Mouse (Mus musculus) frontal cortex, adult (tissue): ENCODE measurements around the gene Oit3.
A peak's percentile ranks its signal among the peaks of the same experiment; 100 is the strongest.
"Not testable (repeated sequence)": the region's sequence is repeated elsewhere in the genome, so short reads cannot be mapped to it uniquely, and the experiment has no call there.

Experiments
- ATAC-seq: cut with Nextera tagmentation; 2 replicates; pipeline ENCODE4 v1.9.2; 2017; ENCODE audit warnings: mild to moderate bottlenecking, moderate library complexity, mixed read lengths; ENCODE audit not compliant: low TSS enrichment

Oit3 gene

DNA sequence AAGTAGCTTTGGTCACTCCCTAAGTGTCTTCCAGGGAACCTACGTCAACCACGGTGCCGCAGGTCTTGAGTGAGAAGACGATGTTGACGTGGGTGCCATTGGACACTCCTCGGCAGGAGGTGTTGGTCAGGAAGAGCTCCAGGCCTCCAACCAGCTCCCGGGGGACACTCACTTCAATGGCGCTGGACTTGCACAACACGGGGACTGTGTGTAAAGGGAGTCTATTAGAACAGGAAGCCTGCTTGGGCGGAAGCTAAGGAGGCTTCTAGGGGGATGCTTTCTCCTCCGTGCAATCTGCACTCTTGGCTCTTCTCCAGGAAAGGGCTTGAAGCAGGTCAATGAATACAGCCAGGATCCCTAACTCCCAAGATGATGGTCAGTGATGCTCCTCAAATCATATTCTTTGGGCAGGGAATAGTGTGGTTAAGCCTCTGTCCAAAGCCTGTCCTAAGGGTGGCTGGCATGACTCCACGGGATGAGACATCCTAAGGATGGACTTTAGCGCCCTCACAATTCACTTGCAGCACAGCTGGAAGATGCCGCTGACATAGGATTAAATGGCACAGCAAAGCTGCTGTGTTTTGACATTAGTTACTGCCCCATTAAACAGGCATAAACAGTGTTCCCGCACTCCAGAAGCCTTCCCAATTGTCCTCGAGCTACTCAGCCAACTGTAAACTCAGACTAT, 12.0 kb downstream of the Oit3 start:
- ATAC-seq: no peak

DNA sequence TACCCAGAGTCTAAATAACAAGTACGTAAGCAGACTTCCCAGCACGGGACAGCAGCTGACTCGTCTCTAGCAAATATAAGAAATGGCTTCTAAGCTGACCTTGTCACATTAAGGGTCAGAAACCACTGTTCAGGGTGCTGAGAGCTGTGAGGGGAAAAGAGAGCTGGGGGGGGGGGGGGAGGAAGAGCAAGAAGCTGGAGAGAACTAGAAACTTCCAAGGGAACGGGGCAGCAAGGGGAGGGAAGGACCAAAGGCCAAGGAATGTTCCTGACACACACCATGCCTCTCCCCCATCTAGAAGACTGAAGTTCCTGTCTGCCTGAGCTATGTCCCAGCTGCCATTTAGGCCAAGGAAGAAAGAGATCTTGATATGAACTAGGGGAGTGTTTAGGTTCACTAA, 15.2 kb downstream of the Oit3 start:
- ATAC-seq: no peak

DNA sequence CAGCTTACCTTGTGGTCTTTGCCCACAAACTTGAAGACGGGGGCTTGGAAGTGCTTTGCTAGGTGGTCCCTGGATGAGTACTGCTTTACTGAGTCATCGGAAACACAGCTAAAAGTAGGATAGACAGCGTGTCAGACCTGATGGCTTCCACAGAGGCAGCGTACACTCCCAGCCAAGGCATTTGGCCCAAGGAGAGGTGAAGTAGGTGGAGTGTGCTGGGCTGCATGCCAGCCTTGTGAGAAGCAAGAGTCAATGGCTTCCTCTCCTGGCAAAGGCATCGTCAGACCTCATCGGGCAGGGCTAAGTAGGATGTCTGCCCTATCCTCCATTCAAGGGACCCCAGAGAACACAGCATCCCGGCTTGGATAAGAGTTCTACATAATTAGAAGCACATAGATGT, 16.2 kb downstream of the Oit3 start:
- no peak for ATAC-seq

DNA sequence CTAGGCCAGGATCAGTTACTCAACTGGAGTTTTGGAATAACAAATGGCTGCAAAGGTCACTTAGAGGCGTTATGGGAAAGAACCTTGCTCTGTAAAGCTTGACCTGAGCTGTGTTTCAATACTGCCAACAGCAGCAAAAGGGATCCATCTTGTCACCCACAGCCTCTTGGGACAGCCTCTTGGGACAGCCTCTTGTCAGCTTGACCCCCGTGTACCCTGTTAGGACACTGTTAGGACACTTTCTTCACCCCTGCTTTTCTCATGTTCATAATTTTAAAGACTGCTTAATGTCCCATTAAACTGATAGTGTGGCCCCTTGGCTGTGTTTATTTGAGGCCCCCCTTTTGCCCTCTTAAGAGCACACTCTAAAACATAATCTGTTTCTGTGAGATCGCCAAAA, 17.1 kb downstream of the Oit3 start:
- no peak for ATAC-seq

DNA sequence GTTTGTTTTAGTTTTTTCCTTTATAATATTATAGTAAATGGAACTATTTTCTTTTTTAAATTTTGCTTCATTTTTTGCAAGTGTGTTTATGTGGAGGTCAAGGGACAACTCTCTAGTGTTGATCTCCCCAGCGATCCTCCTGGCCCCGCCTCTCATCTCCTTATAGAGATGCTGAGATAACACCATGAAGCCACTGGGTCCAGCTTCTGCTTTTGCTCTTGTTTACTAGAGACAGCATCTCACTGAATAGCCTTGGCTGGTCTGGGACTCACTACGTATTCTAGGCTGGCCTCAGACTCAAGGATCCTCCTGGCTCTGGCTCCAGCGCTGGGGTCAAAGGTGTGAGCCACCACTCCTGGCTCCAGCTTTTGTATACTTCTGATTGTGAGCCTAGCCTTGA, 22.1 kb downstream of the Oit3 start:
- ATAC-seq: no peak

DNA sequence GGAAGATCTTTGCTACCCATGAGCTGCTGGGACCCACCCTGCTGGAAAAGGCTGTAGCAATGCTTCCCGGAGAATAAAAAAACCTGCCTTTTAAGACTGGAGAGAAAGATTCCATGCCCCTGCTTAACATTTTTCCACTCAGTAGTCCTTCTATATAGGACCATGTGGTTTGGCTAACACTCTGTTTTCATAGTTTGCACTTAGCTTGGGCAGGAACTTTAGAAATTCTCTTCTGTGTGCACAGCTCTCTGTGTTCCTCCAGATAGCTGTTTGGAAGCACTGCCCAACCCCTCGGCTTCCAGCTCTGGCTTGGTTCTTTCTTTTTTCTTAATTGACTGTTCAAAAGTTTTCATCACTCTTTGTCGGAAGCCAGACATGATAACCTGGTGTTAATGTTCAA, 25.0 kb downstream of the Oit3 start:
- no peak for ATAC-seq

DNA sequence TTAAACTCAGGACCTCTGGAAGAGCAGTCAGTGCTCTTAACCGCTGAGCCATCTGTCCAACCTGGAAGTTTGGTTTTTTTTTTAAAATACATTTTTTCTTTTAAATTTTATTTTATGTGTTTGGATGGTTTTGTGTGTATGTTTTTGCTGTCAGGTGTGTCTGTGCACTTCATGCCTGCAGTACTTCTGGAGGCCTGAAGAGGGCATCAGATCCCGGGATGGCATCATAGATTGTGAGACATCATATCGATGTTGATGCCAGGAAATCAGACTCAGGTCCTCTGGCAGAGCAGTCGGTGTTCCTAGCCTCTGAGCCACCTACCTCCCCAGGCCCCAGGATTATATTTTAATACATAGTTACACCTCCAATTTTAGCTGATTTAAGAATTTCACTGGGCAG, 27.9 kb downstream of the Oit3 start:
- ATAC-seq: no peak

DNA sequence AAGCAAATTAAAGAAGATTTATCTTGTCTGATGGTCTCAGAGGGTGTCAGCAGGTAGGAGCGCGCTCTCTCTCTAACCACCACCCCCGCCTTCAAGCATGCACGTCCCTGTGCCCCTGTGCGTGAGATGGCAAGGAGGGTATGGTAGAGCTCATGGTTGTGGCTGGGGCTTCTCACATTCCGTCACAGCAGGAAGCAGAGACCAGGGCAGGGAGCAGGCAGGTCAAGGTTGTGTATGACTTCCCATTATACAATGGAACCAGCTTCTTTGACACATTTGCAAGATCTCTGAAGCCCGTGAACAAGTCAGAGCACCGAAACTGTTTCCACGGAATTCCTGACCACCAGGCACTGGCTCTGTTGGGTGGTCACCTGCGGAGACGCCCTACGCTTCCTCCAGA, 31.3 kb downstream of the Oit3 start:
- ATAC-seq: no peak

DNA sequence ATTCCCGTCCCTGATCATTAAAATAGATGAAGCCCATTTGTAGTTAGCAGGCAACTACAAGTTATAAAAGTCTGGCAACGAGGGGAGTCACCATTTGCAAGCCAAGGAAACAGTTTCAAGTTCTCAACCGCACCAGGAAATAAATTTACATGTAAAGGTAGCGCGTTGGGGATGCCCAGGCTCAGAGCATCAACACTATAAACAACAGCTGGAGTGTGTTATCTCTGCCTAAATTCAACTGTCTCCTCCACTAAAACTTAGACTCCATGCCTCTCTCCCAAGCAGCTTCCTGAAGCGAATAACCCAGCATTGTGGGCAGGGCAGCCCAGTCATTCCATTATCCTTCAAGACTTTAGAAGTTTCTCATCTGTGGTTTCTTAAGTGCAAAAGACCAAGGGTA, 33.1 kb downstream of the Oit3 start:
- ATAC-seq: no peak

DNA sequence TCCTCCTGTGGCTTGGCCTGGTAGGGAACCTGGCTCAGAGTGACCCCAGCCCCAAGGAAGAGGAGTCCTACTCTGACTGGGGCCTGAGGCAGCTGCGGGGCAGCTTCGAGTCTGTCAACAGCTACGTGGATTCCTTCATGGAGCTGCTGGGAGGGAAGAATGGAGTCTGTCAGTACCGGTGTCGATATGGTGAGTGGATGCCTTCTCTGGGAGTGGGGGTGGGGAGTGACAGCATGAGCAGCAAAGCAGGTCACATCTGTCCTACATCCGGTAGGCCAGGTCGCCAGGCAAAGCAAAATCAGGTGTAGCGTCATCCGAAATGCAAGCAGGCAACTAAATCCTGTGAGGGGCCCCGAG, 37.8 kb downstream of the Oit3 start:
- no peak for ATAC-seq

DNA sequence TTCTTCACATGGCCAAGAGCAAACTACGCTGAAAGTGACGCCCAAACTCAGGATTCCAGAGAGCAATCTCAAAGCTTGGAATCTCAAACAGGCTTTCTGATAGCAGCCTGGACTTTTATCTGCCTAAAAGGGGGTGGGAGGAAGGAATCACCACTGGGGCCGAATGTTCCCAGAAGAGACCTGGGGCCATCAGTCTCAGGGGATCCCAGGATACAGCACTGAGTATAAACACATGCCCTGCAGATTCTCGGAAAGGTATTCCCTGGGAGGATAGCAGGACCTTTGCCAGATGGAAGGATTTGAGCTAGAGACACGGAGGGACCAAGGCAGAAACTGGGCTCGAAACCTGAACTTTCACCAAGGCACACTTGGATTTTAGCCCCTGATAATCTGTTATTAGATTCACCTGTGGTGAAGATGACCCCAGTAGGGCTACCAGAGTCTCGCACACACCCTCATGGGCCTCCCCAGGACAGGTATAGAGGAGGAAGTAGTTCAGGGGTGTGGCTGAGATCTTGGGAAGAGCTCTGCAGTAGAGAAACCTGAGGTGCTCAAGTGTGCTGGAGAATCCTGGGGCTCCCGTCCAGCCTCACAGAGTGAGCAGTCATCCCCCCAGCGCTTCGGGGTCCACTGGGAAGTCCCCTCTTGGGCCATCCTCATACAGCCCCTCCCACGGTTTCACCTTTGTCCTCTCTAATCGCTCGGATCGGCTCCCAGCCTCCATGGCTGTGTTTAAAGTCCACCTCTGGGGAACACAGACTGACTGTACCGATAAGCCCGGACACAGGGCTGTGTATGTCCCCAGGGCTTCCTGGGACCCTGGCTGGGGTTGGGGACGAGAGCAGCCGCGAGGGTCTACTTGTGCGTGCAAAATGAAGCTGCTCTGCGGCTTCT, 38.4 kb downstream of the Oit3 start, which contains the start of gene Pla2g12b:
Gene Pla2g12b (plus strand): TSS at position 762 of the 894 bp plus-strand sequence.
- ATAC-seq: no peak

DNA sequence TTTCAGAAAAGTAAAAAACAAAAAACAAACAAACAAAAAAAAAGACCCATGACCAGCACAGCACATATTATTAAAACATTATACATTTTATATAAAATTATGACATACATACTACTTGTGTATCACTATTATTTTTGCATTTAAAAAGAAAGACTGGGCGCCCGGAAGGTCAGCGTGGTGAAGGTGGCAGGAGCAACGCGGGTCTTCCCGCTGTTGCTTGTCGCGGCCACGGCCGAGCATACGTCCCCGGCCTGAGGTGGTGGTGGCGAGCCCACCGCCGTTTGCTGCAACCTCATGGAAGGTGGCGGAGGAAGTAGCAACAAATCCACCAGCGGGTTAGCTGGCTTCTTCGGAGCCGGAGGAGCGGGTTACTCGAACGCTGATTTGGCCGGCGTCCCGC, 46.1 kb downstream of the Oit3 start, which contains the start of gene Gm10273:
Gene Gm10273 (plus strand): TSS at position 172 of the 400 bp plus-strand sequence.
- not testable (repeated sequence) for ATAC-seq

DNA sequence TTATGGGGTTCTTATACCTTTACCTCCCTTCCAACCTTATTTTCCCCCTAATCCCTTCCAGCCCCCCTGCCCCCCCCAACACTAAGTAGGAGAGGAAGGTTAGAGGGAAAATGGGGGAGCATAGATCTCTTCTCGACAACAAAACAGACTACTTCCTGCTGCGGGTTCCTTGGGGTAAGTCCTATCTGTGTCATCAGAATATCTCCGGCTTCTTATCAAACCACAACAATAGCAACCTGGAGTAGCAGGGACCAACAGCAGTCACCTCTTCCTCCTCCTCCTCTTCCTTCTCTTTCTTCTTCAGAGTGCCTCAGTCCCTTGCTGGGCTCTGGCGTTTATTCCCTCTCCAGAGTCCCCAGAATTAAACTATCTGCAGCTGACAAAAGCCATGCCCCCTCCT, 49.7 kb downstream of the Oit3 start:
- ATAC-seq: no peak

DNA sequence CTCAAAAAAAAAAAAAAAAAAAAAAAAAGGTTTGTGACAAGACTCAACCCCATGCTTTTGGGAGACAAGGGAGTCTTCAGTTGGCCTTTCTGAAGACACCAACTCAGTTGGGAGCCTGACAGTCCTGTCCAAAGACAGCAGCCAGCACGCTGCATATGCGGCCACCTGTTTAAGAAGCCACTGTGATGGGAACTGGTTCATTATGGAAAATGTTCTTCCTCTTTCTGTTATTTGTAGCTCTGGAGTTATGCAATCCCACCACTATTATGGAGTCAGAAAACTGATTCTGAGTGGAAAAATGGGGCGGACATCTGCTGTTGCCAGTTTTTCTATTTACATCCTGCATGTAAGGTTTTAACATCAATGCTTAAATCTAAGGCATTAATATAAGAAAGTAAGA, 51.9 kb downstream of the Oit3 start:
- ATAC-seq: peak; percentile 90

DNA sequence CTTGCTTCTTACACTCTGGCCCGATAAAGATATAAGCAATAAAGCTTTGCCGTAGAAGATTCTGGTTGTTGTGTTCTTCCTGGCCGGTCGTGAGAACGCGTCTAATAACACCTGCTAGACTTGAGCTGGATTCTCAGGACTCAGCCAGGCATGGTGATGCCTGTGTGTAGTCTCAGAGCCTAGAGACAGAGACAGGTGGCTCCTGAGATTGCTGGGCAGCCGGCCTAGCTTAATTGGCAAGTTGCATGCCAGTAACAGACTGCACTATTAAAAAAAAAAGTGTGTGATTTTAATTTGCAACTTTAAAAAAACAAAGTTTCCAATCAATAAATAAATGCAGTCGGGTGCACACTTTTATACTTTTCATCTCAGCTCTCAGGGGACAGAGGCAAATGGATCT, 54.6 kb downstream of the Oit3 start:
- ATAC-seq: peak; percentile 72

DNA sequence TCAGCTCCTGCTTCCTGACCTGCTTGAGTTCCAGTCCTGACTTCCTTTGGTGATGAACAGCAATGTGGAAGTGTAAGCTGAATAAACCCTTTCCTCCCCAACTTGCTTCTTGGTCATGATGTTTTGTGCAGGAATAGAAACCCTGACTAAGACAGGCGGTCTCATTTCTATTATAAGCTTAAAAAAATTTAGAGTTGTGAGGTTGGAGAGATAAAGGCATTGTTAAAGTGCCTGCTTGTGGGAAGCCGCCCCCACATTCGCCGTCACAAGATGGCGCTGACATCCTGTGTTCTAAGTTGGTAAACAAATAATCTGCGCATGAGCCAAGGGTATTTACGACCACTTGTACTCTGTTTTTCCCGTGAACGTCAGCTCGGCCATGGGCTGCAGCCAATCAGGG, 60.0 kb downstream of the Oit3 start:
- ATAC-seq: not testable (repeated sequence)

DNA sequence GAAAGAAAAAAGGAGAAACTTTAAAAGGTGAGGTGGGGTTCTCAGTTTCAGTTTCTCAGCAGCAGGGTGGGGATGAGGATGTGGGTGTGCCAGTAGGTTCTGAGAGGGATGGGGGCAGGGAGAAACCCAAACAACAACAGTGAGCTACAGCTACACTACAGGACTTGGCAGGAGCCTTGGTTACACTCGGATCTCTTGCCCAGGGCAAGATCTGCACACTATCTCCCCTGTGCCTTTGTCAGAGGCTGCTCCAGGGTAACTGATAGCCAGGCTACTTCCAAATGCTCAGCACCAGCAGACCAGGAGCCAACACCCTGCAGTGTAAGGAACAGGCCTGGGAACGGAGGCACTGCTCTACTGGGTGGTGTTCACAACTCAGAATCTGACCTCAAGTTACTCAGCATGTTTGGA, 61.2 kb downstream of the Oit3 start:
- ATAC-seq: no peak

DNA sequence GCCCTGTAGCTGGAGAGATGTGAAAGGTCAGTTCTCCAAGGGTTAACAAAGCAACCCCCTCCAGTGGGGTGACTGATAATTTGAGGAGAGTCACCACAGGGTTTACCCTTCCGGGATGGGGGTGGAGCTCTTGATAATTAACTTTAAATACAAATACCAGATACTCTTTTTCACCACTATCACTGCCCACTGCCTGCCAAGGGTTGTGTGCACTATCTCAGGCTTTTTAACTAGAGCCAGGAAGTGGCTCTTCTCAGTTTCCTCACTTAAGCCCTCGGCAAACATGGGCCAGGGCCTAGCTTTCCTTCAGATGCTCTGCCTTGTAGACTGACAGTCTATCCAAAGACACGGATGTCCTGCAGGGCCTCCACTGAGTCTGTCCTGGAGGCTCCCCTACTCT, 61.7 kb downstream of the Oit3 start:
- no peak for ATAC-seq

DNA sequence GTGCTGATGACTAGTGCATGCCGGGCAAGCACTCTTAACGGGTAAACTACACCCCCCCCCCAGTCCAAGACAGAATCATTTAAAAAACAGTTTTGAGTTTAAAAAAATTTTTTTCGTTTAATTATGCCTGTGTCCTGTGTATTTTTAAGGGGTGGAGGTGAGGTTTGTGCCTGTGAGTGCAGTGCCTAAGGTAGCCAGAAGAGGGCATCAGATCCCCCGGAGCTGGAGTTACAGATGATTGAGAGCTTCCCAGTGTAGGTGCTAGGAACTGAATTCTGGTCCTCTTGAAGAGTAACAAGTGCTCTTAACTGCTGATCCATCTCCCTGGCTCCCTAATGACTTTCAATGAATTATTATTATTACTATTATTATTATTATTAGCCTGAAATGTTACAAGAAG, 62.9 kb downstream of the Oit3 start:
- ATAC-seq: no peak

DNA sequence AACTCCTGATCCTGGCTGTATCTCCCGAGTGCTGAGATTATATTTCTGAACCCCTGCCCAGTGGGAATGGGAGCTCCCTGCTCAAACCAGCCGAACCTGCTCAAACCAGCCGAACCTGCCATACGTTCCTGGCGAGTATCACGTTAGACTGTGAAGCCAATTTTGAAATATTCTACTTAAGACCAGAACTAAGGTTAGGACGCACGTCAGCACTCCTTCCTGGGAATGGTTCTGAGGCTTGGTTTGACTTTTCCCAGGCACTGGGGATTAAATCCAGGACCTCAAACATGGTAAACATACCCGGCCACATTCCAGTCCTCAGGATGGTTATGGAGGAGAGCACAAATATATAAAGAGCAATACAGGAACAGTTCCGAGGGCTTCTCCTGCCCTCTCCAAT, 63.7 kb downstream of the Oit3 start:
- no peak for ATAC-seq
